Mouse (Mus musculus) olfactory bulb, adult 2 months (tissue): ENCODE measurements at regions not wholly inside any gene's neighbourhood (a gene's known extent, or its start where the extent isn't known, plus 50 kb on each side); places are given as distances from the start of the nearest gene placed in this dataset.

Experiments used
- CTCF ChIP-seq: fragments of 200-500 bp; IDR thresholded peaks from 2 replicates; pipeline ENCODE4 v1.5.1; 2012; ENCODE audit warnings: low read depth, mild to moderate bottlenecking, low read length, moderate library complexity; ENCODE audit not compliant: insufficient read depth
- POLR2A ChIP-seq: fragments of 200-500 bp; IDR thresholded peaks from 2 replicates; pipeline ENCODE4 v1.6.1; 2012; ENCODE audit warnings: mild to moderate bottlenecking, low read depth, low read length, moderate library complexity; ENCODE audit not compliant: insufficient read depth

GRCm38 (mm10) chr17:15180223-15180860, 139.0 kb upstream of the Gm3448 start:
- TF ChIP-seq CTCF = no peak
- TF ChIP-seq POLR2A = no peak
